Mouse (Mus musculus) neutrophil, adult 59 days (primary cell): ENCODE results near the gene A26c2. TPM values are rescaled to one million over a fixed set of nuclear protein-coding genes. Genes with fewer than 3 reads are reported as not detected.

Experiments
- total RNA-seq, 2 experiments: library from RNA; stranded (reverse); gene quantifications; 1 replicate in 1 of 2; 2 replicates in 1 of 2; pipeline ENCODE4 v1.2.4; 2023

The A26c2 gene
- total RNA-seq: not detected

DNA sequence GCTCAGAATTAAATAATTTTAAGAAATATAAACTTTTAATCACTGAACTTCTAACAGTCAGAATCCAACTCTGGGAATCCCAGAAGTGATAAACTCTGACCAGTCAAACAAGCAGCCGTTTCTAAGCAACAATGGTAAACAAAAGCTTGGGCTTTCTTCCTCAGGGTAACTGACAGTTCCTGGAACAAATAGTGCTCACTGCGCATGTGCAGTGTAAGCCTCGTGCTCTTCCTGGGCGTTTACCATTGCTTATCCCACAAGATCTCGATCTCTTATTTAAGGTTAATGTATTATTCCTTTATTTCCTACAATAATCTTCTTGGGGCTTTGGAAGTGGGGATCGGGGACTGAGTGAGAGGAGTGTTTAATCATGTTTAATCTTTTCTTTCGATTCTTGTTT, at the start of gene A26c2:
TSS of gene A26c2 (minus strand) at position 101 of the 400 bp plus-strand sequence.

